Mouse (Mus musculus): ENCODE measurements at regions not wholly inside any gene's neighbourhood (a gene's known extent, or its start where the extent isn't known, plus 50 kb on each side); places are given as distances from the start of the nearest gene placed in this dataset.

GRCm38 (mm10) chr1:168007456-168007855, 318.4 kb downstream of the Lmx1a start:
- TF ChIP-seq POLR2A (IDR thresholded peaks at IDR 0.05; ENCODE audit: control insufficient read depth, low read depth, low read length), result no peak
- no peak for TF ChIP-seq CTCF (IDR thresholded peaks at IDR 0.05; ENCODE audit: control insufficient read depth, insufficient read depth, insufficient replicate concordance, low read depth, low read length)
